Mouse (Mus musculus) embryonic fibroblast, embryonic 13.5 days (primary cell): Measurements from ENCODE around the gene Stk10.

Experiments
- CTCF ChIP-seq: IDR thresholded peaks from 2 replicates; pipeline ENCODE4 v1.5.1; 2011; ENCODE audit warnings: mild to moderate bottlenecking, control low read depth, low read length, moderate library complexity, borderline replicate concordance; ENCODE audit not compliant: insufficient read depth
- POLR2A ChIP-seq: IDR thresholded peaks from 2 replicates; pipeline ENCODE4 v1.6.1; 2011; ENCODE audit warnings: low read depth, mild to moderate bottlenecking, control low read depth, low read length, moderate library complexity

- TF ChIP-seq POLR2A (no peak), CTCF (no peak)
Measured at GRCm38 (mm10) chr11:32539717-32540116, 6.6 kb downstream of the Stk10 start.
